Mouse (Mus musculus): ENCODE measurements around the gene Hesx1. TPM values are rescaled to one million over a fixed set of nuclear protein-coding genes. Genes with fewer than 3 reads are reported as not detected.

The Hesx1 gene
- total RNA-seq, 1 experiment from 2014 or later, result 1.2 TPM

DNA sequence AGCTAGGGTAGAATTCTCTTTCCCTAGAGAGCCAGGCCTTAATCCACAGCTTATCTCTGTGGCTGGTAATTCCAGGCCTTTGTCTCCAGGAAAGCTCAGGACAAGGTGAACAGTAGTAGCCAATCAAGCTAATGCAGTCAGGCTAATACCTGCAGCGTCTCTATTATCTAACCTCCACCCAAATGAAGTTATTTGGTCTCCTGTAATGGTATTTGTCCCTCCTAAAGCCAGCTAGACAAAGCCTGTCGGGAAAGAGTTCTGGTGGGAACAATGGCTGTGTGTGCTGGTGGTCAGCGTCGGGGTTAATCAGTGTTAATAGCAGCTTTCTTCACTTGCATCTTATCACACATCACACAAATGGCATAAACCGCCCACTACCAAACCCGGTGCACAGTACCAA is 11.7 kb downstream of the Hesx1 start:
- ATAC-seq (replicated peaks; ENCODE audit: low read depth, poor library complexity, severe bottlenecking), result no peak

DNA sequence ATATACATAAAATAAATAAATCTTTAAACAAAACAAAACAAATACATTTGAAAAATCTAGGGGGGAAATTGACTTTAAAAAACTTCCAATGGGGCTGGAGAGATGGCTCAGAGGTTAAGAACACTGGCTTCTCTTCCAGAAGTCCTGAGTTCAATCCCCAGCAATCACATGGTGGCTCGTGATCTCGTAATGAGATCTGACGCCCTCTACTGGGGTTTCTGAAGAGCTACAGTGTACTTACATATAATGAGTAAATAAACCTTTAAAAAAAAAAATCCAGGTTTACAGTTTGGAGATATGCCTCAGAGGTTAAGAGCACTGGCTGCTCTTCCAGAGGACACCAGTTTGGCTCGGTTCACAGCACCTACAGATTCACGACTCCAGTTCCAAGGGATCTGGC is 17.3 kb downstream of the Hesx1 start:
- no peak for ATAC-seq (replicated peaks; ENCODE audit: low read depth, poor library complexity, severe bottlenecking)

DNA sequence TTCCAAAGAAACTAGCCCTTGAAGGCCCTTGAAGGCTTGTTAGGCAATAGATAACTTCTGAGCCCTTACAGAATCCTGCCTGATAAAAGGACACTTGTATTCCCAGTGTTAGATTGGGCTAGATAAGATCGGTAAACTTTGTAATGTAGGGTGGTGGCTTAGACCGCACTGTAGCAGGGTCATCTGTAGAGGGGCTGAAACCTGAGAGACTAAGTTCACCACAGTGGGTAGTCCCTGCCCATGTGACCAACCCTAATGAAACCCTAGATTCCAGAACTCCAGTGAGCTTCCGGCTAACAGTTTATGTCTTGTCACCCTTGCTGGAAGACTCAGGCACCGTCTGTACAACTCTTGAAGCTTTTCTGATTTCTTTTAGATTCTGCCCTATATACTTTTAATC is 19.4 kb downstream of the Hesx1 start:
- ATAC-seq (replicated peaks; ENCODE audit: low read depth, poor library complexity, severe bottlenecking), result no peak

DNA sequence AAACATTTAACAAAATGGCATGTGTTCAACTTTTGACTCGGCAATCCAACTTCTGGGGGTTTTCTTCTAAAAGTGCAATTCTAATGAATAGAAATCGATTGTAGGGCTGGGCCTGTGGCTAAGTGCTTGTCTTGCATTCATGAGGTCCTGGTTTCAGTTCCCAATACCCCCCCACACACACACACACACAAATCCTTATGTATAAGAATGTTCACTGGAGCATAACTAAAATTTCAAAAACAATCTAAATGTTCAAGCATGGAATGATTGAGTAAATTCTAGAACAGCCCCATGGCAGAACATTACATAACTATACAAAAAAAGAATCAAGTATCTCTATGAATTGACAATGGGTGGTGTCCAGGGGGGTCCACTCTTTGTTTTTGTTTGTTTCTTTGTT is 23.7 kb downstream of the Hesx1 start:
- no peak for ATAC-seq (replicated peaks; ENCODE audit: low read depth, poor library complexity, severe bottlenecking)

DNA sequence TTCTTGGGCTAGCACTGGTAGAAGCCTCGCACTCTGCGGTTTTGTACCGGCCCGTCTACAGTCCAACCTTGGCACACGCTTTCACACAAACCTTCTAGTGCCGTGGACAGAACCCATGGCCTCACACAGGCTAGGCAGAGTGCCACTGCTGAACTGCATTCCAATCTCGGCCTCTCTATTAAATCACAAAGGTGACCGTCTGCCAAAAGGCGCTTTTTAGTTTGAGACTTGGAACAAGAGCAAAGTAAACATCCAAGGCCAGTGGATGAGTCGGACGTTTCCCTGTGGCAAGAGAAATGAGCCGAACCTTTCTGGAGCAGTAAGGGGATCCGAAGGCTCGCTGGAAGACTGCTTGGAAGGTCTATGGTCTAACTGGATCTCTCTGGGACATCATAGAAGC is 25.6 kb downstream of the Hesx1 start:
- no peak for ATAC-seq (replicated peaks; ENCODE audit: low read depth, poor library complexity, severe bottlenecking)

DNA sequence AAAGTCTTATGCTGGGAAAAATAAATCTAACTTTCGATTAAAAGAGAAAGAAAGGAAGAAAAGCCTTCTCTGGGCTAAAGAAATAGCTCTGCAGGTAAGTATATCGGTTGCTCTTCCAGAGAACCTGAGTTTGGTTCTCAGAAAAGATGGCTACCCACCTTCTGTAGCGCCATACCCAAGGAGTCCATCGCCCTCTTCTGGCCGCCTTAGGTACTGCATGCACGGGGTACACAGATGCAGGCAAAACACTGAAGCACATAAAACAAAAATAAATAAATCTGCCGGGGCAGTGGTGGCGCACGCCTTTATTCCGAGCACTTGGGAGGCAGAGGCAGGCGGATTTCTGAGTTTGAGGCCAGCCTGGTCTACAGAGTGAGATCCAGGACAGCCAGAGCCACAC is 28.7 kb downstream of the Hesx1 start:
- ATAC-seq (replicated peaks; ENCODE audit: low read depth, poor library complexity, severe bottlenecking), result 0 out of 2 replicates have a peak, but pooled peaks have one; percentile 43

DNA sequence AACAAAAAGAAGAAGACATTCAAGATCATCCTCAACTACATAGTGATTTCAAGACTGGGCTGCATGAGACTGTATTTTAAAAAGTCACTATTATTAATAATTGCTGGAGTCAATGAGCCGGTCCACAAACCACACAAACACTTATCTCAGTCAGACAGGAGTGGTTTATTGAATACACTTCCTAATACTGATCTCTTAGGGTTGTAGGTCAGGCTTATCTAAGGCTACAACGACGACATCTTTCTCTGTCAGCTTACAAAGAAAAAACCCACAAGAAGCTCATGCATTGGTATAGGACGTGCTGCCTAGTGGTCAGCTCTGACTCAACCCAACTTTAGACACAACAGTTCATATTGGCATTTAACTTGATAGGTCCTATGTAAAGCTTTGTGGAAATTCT is 30.4 kb downstream of the Hesx1 start:
- ATAC-seq (replicated peaks; ENCODE audit: low read depth, poor library complexity, severe bottlenecking), result peak; percentile 95

DNA sequence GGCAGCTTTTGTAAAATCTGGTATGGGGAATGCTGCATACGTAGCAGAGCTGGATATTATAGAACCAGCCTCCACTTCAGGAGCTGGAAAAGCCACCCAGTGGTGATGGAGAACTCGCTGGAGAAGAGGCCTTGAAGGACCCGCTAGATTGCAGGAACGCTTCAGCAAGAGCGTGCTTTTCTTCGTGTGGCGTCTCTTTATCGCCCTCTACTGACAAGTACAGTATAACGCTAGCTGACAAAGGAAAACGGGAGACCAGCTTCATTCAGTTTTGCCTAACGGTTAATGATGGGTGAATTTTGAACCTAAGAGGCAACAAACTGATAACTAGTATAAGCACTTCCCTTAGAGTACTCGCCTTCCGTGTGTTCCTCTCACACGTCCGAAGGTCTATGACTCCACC is 35.6 kb downstream of the Hesx1 start:
- ATAC-seq (replicated peaks; ENCODE audit: low read depth, poor library complexity, severe bottlenecking), result peak; percentile 84

DNA sequence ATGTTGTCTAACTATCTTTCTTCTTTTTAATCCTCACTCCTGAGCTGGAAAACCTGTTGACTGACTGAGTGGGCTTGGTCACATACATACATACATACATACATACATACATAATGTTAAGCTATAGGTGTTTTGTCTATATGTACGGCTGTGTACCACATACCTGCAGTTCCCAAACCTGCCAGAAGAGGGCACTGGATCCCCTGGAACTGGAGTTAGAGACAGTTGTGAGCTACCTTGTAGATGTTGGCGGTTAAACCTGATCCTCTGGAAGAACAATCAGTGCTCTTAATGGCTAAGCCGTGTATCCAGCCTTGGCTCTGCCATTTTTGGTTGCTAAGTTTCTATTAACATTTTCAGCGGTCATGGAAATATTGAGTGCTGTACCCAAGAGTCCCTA is 36.9 kb downstream of the Hesx1 start:
- peak; percentile 66 for ATAC-seq (replicated peaks; ENCODE audit: low read depth, poor library complexity, severe bottlenecking)

DNA sequence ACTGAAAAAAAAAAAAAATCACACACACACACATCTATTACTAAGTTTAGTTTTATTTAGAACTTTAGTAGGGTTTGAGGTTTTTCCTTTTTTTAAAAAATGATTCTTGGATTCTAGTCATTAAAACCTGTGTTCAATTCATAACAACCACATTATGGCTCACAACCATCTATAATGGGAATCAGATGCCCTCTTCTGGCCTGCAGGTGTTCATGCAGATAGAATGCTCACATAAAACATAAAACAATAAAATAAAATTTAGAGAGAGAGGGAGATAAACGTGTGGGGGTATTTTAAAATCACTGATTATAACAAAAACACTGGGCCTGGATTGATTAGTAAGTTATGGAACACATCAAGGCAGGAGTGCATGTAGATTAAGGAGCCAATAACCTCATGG is 43.3 kb downstream of the Hesx1 start:
- no peak for ATAC-seq (replicated peaks; ENCODE audit: low read depth, poor library complexity, severe bottlenecking)

DNA sequence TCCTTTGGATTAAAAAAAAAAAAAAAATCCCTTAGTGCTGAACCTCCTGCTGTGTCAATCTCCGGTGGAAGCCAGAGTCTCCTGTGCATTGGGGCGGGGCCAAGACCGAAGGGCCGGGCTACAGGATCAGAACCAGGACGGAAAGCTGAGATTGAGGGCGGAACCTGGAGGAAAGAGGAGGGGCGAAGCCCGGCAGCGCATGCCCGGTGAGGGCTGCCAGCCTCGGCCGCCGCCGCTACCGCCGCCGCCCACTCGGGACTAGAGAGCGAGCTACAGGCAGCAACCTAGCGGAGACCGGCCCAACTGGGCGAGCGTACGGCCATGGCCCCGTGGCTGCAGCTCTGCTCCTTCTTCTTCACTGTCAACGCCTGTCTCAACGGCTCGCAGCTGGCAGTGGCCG is 44.6 kb downstream of the Hesx1 start, which contains the start of gene Il17rd:
TSS of gene Il17rd (plus strand) at position 159 of the 400 bp plus-strand sequence.
- ATAC-seq (replicated peaks; ENCODE audit: low read depth, poor library complexity, severe bottlenecking), result peak; percentile 71

DNA sequence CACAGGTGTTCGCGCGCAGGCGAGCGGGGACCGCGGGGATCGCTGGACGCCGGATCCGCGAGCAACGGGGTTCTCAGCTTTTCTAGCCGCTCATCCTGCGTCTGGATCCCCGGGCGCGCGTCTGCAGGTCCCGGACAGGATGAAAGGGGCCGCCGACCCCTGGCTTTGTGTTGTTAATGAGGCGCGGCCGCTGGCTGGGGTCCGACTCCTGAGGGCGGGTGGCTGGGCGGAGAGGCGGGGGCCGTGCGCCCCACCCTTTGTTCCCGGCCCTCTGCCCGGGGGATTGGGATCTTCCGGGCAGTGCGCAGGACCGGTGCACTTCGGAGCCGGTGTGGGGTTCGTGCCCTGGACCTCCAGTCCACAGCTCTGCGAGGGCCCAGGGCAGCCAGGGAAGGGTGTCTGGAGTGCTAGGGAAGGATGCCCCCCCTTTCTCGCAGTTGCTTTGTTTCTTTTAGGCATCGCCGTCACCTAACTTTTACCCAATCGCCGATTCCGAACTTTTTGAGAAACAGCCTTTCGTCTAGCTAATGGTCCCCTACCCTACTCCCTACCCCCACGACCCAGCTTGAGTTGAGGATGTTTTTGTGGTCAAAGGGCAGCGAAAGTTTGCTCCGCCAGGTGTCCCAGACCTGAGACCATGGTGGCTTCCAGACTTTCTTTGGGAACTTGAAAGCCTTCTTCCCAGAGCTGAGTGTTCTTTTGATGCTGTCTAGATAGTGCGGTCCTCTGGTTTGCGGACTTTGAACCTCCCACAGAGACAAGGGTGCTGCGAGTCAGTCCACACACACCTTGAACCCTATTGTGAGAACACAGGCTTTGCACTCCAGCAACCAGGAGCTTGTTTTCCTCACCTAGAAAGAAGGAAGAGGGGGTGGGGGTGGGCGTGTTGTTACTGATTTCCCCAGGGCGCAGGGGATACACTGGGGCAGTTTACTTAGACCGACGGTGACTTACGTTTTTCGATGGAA is 45.3 kb downstream of the Hesx1 start:
- ATAC-seq (replicated peaks; ENCODE audit: low read depth, poor library complexity, severe bottlenecking), result no peak

DNA sequence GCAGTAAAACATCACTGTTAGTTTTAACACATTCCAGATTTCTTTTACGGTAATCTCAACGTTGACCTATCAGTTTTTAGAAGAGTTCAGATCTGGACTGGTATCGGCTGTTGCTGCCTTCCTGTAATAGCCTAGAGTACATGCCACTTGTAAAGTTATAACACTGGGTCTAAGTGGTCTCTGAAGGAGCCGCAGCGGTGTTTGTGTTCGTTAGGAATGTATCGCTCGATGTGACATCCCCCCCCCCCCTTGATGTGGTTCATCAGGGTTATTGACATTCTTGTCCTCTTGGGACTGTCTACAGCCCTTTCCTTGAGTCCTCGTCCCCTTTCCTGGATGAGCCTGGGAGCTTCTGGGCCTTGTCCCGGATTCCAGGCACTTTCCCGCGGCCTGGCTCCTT is 46.2 kb downstream of the Hesx1 start:
- ATAC-seq (replicated peaks; ENCODE audit: low read depth, poor library complexity, severe bottlenecking), result no peak

DNA sequence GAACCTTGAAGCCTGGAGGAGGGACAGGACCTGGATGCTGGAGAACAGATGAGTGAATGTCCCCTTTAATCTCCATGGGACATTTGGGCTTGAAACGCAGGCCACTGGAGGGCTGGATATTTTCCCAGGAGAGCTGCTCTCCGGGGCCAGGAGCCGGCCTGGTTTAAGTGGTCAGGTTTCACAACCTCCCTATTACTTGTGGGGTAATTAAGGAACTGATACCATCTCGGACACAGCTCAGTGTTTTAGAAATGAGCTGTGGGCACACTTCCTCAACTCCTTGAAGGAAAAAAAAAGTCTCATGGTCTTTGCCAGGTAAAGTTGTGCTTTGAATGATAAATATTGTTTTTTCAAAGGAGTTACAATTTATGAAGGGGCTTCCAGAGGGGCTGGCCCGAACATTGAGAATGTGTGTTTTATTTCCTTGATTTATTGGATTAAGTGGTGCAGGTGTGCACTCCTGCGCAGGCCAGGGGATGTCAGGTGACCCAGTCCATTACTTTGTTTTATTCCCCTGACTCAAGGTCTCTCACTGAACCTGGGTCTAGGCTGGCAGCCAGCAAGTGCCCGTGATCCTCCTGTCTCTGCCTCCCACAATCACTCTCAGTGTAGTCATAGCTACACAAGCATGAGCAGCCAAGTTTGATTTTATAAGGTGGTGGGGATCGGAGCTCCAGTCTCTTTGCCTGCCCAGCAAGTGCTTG is 48.2 kb downstream of the Hesx1 start:
- peak; percentile 64 for ATAC-seq (replicated peaks; ENCODE audit: low read depth, poor library complexity, severe bottlenecking)

DNA sequence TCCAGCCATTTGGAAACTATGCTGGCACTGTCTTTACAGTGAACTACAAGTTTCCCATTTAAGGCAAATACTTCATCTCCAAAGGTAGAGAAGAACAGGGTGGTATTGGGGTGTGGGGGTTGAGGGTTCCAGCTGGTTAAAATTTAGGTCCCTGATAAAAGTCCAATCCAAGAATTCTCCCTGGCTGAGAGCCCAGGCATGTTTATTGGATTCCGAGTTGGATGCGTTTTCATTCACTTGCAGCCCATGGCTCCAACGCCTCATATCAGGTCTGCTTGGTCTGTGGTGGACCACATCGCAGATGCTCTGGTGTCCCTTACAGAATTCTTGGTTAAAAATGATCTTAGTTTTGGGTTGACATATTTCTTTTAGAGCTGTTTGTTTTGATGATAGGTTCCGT is 49.2 kb downstream of the Hesx1 start:
- ATAC-seq (replicated peaks; ENCODE audit: low read depth, poor library complexity, severe bottlenecking), result no peak

DNA sequence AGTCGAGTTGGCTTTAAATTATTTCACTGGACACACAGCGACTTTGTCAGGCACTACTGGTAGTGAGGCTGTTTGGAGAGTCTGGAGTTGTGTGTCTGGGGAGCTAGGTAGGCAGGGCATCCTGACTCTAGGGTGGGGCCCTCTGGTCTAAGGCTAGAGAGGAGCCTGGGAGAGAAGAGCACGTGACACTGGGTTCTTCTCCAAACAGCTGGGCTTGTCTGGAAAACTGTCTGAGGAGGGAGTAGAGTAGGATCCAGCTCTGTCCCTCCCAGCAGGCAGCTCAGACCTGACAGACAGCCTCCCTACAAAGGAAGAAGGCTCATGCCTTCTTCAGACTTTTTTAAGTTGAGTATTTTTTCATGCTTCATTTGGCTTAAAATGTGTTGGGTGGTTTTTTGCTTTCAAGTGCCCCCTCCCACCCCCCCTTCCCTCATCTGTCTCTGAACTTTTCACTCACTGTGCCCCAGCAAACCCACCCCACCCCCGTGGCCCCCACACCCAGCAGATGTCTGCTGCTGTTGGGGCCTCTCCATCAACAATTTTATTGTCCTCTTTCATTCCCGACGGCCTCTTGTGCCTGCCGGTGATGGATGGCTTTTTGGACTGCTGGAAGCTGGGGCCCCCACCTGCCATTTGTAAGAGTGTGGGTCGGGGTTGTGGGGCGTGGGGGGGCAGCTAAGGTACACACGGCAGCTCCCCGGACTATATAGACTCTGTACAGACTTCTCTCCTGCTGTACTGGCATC is 50.2 kb downstream of the Hesx1 start:
- no peak for ATAC-seq (replicated peaks; ENCODE audit: low read depth, poor library complexity, severe bottlenecking)

DNA sequence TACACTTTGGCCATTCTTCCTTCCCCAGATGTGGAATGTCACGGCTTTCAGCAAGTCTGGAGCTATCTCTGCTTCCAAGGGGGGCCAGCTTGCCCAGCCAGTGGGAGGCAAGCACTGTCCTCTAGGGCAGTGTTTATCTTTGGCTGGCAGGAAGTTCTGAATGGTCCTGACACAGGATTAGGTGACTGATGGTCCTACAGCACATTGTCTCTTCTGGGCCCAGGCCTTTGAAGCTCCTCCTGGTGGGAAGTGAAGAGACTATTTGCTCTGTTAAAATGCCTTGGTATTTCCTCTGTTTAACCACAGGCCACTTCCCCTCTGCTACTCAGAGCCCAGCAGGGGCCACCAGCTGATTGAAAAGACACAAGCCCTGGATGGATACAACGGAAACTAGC is 50.7 kb downstream of the Hesx1 start:
- peak; percentile 92 for ATAC-seq (replicated peaks; ENCODE audit: low read depth, poor library complexity, severe bottlenecking)

DNA sequence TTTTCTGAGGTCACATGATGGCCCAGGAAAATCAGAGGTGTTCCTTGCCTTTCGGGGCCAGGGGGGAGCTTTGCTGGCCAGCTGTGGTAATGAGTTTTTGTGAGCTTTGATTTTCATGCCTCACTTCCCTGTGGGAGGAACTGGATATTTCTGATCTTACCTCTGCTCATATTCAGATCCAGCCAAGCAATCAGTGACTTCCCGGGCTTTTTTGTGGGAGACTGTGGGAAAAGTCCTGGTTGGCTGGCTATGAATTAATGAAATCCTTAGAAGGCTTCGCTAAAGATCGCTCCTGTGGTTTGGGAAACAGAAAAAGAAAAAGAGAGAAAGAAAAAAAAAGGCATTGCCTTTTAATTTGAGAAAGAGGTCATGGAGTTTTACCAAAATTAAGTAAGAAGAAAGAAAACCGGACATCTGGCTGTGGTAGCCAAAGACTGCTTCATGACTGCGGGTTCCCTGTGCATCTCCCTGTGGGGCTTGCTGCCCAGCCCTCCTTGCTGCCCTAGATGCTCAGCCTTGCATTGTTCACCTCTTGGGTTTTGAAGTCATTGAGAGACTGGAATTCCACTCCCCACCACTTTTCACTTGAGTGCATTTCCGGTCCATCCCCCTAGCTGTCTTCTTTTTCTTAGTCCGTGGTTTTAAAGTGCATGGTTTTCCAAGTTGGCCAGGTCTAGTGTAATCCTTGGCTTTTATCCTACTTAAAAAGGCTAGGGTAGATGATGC is 54.2 kb downstream of the Hesx1 start:
- no peak for ATAC-seq (replicated peaks; ENCODE audit: low read depth, poor library complexity, severe bottlenecking)

DNA sequence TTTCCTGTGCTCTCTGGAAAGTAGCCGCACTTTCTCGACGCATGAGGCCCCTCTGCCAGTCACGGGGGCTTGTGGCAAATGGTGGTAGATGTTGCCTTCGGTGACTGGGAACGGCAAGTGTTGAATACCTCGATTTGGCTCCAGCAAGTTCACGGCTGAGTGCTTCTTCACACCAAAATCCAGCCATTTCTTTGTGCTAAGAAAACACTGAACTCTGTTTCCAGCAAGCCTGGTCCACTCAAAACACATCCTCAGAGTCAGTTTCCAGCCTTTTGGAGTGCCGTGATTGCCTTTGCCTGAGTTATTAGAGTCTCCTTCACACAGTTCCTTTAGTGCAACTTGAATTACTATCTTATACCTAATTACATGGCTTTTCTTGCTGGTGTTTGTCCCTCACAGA is 55.8 kb downstream of the Hesx1 start:
- ATAC-seq (replicated peaks; ENCODE audit: low read depth, poor library complexity, severe bottlenecking), result no peak
